Mouse (Mus musculus): ENCODE measurements around the gene Cox11.

- TF ChIP-seq POLR2A (IDR thresholded peaks at IDR 0.05; ENCODE audit: borderline replicate concordance, low read depth, low read length), result no peak
- no peak for TF ChIP-seq CTCF (IDR thresholded peaks at IDR 0.05; ENCODE audit: low read depth, low read length)
Observed at GRCm38 (mm10) chr11:90590996-90591395, 47.0 kb upstream of the Cox11 start.

Measured in bone marrow macrophage, adult 2 months (primary cell).